Mouse (Mus musculus): ENCODE results near the gene Slc20a1.

Slc20a1 gene

GRCm38 (mm10) chr2:129198436-129199327 is at the start of gene Slc20a1:
TSS of gene Slc20a1 (plus strand) at chr2:129198764.
- H3K9me3 ChIP-seq (ENCODE audit: low read length), result no peaks in the 10 kb centered on the region
- no peak for TF ChIP-seq NANOG (IDR thresholded peaks at IDR 0.05; ENCODE audit: borderline replicate concordance, low read length)
- no peaks in the 10 kb centered on the region for H3K27me3 ChIP-seq (ENCODE audit: insufficient read depth, low read length)
- H3K4me3 ChIP-seq (replicated peaks; ENCODE audit: low read length), result peak within 1 kb of the TSS; percentile 99
- peaks cover 43% of the 10 kb centered on the region for H3K36me3 ChIP-seq (ENCODE audit: insufficient read depth, low read length)
- peaks cover 84% of the 10 kb centered on the region for H3K4me1 ChIP-seq (replicated peaks; ENCODE audit: low read depth, low read length)

GRCm38 (mm10) chr2:129148836-129149235 is 49.7 kb upstream of the Slc20a1 start:
- no peak for TF ChIP-seq CTCF (conservative IDR thresholded peaks at IDR 0.05; ENCODE audit: low read length)
- TF ChIP-seq POU5F1 (IDR thresholded peaks at IDR 0.05; ENCODE audit: borderline replicate concordance, low read length), result no peak
- TF ChIP-seq NANOG (IDR thresholded peaks at IDR 0.05; ENCODE audit: borderline replicate concordance, low read length), result peak; percentile 25; the same call in 1 of the 2 replicates
- H3K27me3 ChIP-seq (ENCODE audit: insufficient read depth, low read length), result no peaks in the 10 kb centered on the region
- H3K4me3 ChIP-seq (replicated peaks; ENCODE audit: low read length), result no peak overlapping the region
- no peaks in the 10 kb centered on the region for H3K9me3 ChIP-seq (ENCODE audit: low read length)
- no peaks in the 10 kb centered on the region for H3K36me3 ChIP-seq (ENCODE audit: insufficient read depth, low read length)
- peaks cover 7% of the 10 kb centered on the region for H3K4me1 ChIP-seq (replicated peaks; ENCODE audit: low read depth, low read length)

GRCm38 (mm10) chr2:129150386-129150785 is 48.2 kb upstream of the Slc20a1 start:
- TF ChIP-seq NANOG (IDR thresholded peaks at IDR 0.05; ENCODE audit: borderline replicate concordance, low read length), result no peak
- no peak for TF ChIP-seq CTCF (conservative IDR thresholded peaks at IDR 0.05; ENCODE audit: low read length)
- no peak for TF ChIP-seq POU5F1 (IDR thresholded peaks at IDR 0.05; ENCODE audit: borderline replicate concordance, low read length)
- peaks cover 7% of the 10 kb centered on the region for H3K4me1 ChIP-seq (replicated peaks; ENCODE audit: low read depth, low read length)
- H3K36me3 ChIP-seq (ENCODE audit: insufficient read depth, low read length), result no peaks in the 10 kb centered on the region
- H3K27me3 ChIP-seq (ENCODE audit: insufficient read depth, low read length), result no peaks in the 10 kb centered on the region
- no peaks in the 10 kb centered on the region for H3K9me3 ChIP-seq (ENCODE audit: low read length)
- H3K4me3 ChIP-seq (replicated peaks; ENCODE audit: low read length), result no peak overlapping the region

- Histone ChIP-seq H3K36me3 (ENCODE audit: insufficient read depth, low read length) (no peaks in the 10 kb centered on the region), H3K9me3 (ENCODE audit: low read length) (no peaks in the 10 kb centered on the region)
These were observed 47.5 kb upstream of the Slc20a1 start for GRCm38 (mm10) chr2:129151111-129151510.

GRCm38 (mm10) chr2:129152751-129153150 is 45.8 kb upstream of the Slc20a1 start:
- H3K27me3 ChIP-seq (ENCODE audit: insufficient read depth, low read length), result no peaks in the 10 kb centered on the region
- TF ChIP-seq NANOG (IDR thresholded peaks at IDR 0.05; ENCODE audit: borderline replicate concordance, low read length), result no peak
- TF ChIP-seq CTCF (conservative IDR thresholded peaks at IDR 0.05; ENCODE audit: low read length), result no peak
- no peak for TF ChIP-seq POU5F1 (IDR thresholded peaks at IDR 0.05; ENCODE audit: borderline replicate concordance, low read length)

More at GRCm38 (mm10) chr2:129151111-129151510, 47.5 kb upstream of the Slc20a1 start:
- Histone ChIP-seq H3K4me3 (replicated peaks; ENCODE audit: low read length) (no peak overlapping the region), H3K27me3 (ENCODE audit: insufficient read depth, low read length) (no peaks in the 10 kb centered on the region), H3K4me1 (replicated peaks; ENCODE audit: low read depth, low read length) (peaks cover 7% of the 10 kb centered on the region)
- TF ChIP-seq NANOG (IDR thresholded peaks at IDR 0.05; ENCODE audit: borderline replicate concordance, low read length), result no peak
- TF ChIP-seq POU5F1 (IDR thresholded peaks at IDR 0.05; ENCODE audit: borderline replicate concordance, low read length), result no peak
- no peak for TF ChIP-seq CTCF (conservative IDR thresholded peaks at IDR 0.05; ENCODE audit: low read length)

GRCm38 (mm10) chr2:129164815-129165214 is 33.7 kb upstream of the Slc20a1 start:
- no peak overlapping the region for H3K4me3 ChIP-seq (replicated peaks; ENCODE audit: low read length)
- H3K27me3 ChIP-seq (ENCODE audit: insufficient read depth, low read length), result no peaks in the 10 kb centered on the region
- no peaks in the 10 kb centered on the region for H3K9me3 ChIP-seq (ENCODE audit: low read length)
- H3K4me1 ChIP-seq (replicated peaks; ENCODE audit: low read depth, low read length), result peaks cover 33% of the 10 kb centered on the region
- no peaks in the 10 kb centered on the region for H3K36me3 ChIP-seq (ENCODE audit: insufficient read depth, low read length)
- TF ChIP-seq NANOG (IDR thresholded peaks at IDR 0.05; ENCODE audit: borderline replicate concordance, low read length) (no peak), POU5F1 (IDR thresholded peaks at IDR 0.05; ENCODE audit: borderline replicate concordance, low read length) (no peak), CTCF (conservative IDR thresholded peaks at IDR 0.05; ENCODE audit: low read length) (no peak)

More at GRCm38 (mm10) chr2:129152751-129153150, 45.8 kb upstream of the Slc20a1 start:
- no peaks in the 10 kb centered on the region for H3K9me3 ChIP-seq (ENCODE audit: low read length)
- H3K4me1 ChIP-seq (replicated peaks; ENCODE audit: low read depth, low read length), result peaks cover 7% of the 10 kb centered on the region
- no peak overlapping the region for H3K4me3 ChIP-seq (replicated peaks; ENCODE audit: low read length)
- H3K36me3 ChIP-seq (ENCODE audit: insufficient read depth, low read length), result no peaks in the 10 kb centered on the region

GRCm38 (mm10) chr2:129166466-129167463 is 31.8 kb upstream of the Slc20a1 start:
- peaks cover 38% of the 10 kb centered on the region for H3K4me1 ChIP-seq (replicated peaks; ENCODE audit: low read depth, low read length)
- TF ChIP-seq CTCF (conservative IDR thresholded peaks at IDR 0.05; ENCODE audit: low read length) (no peak), POU5F1 (IDR thresholded peaks at IDR 0.05; ENCODE audit: borderline replicate concordance, low read length) (no peak), NANOG (IDR thresholded peaks at IDR 0.05; ENCODE audit: borderline replicate concordance, low read length) (peak; percentile 30; the same call in 1 of the 2 replicates)
- H3K36me3 ChIP-seq (ENCODE audit: insufficient read depth, low read length), result no peaks in the 10 kb centered on the region
- no peaks in the 10 kb centered on the region for H3K9me3 ChIP-seq (ENCODE audit: low read length)
- H3K4me3 ChIP-seq (replicated peaks; ENCODE audit: low read length), result peak overlapping the region; percentile 24
- H3K27me3 ChIP-seq (ENCODE audit: insufficient read depth, low read length), result no peaks in the 10 kb centered on the region

- Histone ChIP-seq H3K27me3 (ENCODE audit: insufficient read depth, low read length) (no peaks in the 10 kb centered on the region), H3K4me3 (replicated peaks; ENCODE audit: low read length) (peak overlapping the region; percentile 13; the same call in 1 of the 2 replicates), H3K4me1 (replicated peaks; ENCODE audit: low read depth, low read length) (peaks cover 60% of the 10 kb centered on the region), H3K36me3 (ENCODE audit: insufficient read depth, low read length) (no peaks in the 10 kb centered on the region), H3K9me3 (ENCODE audit: low read length) (no peaks in the 10 kb centered on the region)
- TF ChIP-seq CTCF (conservative IDR thresholded peaks at IDR 0.05; ENCODE audit: low read length), result no peak
- no peak; the same call in 1 of the 2 replicates for TF ChIP-seq POU5F1 (IDR thresholded peaks at IDR 0.05; ENCODE audit: borderline replicate concordance, low read length)
- no peak for TF ChIP-seq NANOG (IDR thresholded peaks at IDR 0.05; ENCODE audit: borderline replicate concordance, low read length)
These were observed 25.2 kb upstream of the Slc20a1 start for GRCm38 (mm10) chr2:129173386-129173785.

Data from E14TG2a.4 (cell line).